Mouse (Mus musculus) MEL (cell line): ENCODE results near the gene Nrip3. TPM values are rescaled to one million over a fixed set of nuclear protein-coding genes. Genes with fewer than 3 reads are reported as not detected.

Experiments used
- DNase-seq: peaks from one replicate; pipeline ENCODE4 v3.0.0; 2011; ENCODE audit warnings: low read depth, low spot score
- H3K27ac ChIP-seq: 2 replicates; pipeline ENCODE4 v1.5.1; 2012; ENCODE audit warnings: low read depth, mild to moderate bottlenecking, control low read depth, low read length, moderate library complexity; ENCODE audit not compliant: control insufficient read depth
- H3K27me3 ChIP-seq, 2 experiments: fragments of 150-350 bp in 1 of 2; sonication (generic) in 1 of 2; 2 replicates each; pipeline ENCODE4 v1.6.1; 2012; ENCODE audit warnings: low read length in 2 of 2, mild to moderate bottlenecking in 2 of 2, improper control_type of control experiment in 1 of 2, moderate library complexity in 1 of 2; ENCODE audit not compliant: insufficient read depth in 2 of 2, control insufficient read depth in 1 of 2
- H3K36me3 ChIP-seq, 2 experiments: 2 replicates each; pipeline ENCODE4 v1.6.1; 2012 to 2014; ENCODE audit warnings: low read length in 2 of 2, improper control_type of control experiment in 1 of 2, inconsistent platforms in 1 of 2, mild to moderate bottlenecking in 1 of 2; ENCODE audit not compliant: insufficient read depth in 2 of 2, control insufficient read depth in 1 of 2
- H3K4me1 ChIP-seq, 2 experiments: fragments of 150-350 bp in 1 of 2; sonication (generic) in 1 of 2; 2 replicates each; pipeline ENCODE4 v1.6.1; 2012; ENCODE audit warnings: low read length in 2 of 2, improper control_type of control experiment in 1 of 2, mild to moderate bottlenecking in 1 of 2; ENCODE audit not compliant: insufficient read depth in 2 of 2, control insufficient read depth in 1 of 2
- H3K4me3 ChIP-seq, 2 experiments: fragments of 150-350 bp in 1 of 2; sonication (generic) in 1 of 2; 2 replicates each; pipeline ENCODE4 v1.5.1; 2012; ENCODE audit warnings: low read depth in 2 of 2, low read length in 2 of 2, mild to moderate bottlenecking in 2 of 2, moderate library complexity in 2 of 2, control low read depth in 1 of 2, improper control_type of control experiment in 1 of 2; ENCODE audit not compliant: control insufficient read depth in 1 of 2, insufficient read depth in 1 of 2
- H3K79me2 ChIP-seq: 2 replicates; pipeline ENCODE4 v1.6.1; 2012; ENCODE audit warnings: mild to moderate bottlenecking, low read length, moderate library complexity; ENCODE audit not compliant: control insufficient read depth, poor library complexity, insufficient read depth
- H3K9ac ChIP-seq: 2 replicates; pipeline ENCODE4 v1.6.1; 2012; ENCODE audit warnings: low read depth, mild to moderate bottlenecking, control low read depth, low read length, moderate library complexity; ENCODE audit not compliant: control insufficient read depth, poor library complexity, severe bottlenecking
- H3K9me3 ChIP-seq: fragments of 150-350 bp; sonication (generic); replicated peaks from 2 replicates; pipeline ENCODE4 v1.6.1; 2012; ENCODE audit warnings: mild to moderate bottlenecking, low read length, improper control_type of control experiment, moderate library complexity; ENCODE audit not compliant: insufficient read depth
- CTCF ChIP-seq, 3 experiments: IDR thresholded peaks in 2 of 3; conservative IDR thresholded peaks in 1 of 3; 2 replicates each; pipeline ENCODE4 v1.5.1; 2011 to 2012; ENCODE audit warnings: low read length in 3 of 3, low read depth in 2 of 3, mild to moderate bottlenecking in 2 of 3, improper control_type of control experiment in 1 of 3, inconsistent platforms in 1 of 3, mixed read lengths in 1 of 3, moderate library complexity in 1 of 3; ENCODE audit not compliant: control insufficient read depth in 1 of 3, insufficient read depth in 1 of 3, poor library complexity in 1 of 3, severe bottlenecking in 1 of 3
- GATA1 ChIP-seq: IDR thresholded peaks from 2 replicates; pipeline ENCODE4 v1.6.1; 2011; ENCODE audit warnings: low read depth, low read length, improper control_type of control experiment
- MAZ ChIP-seq: IDR thresholded peaks from 2 replicates; pipeline ENCODE4 v1.6.1; 2012; ENCODE audit warnings: low read depth, mild to moderate bottlenecking, inconsistent platforms, low read length, improper control_type of control experiment
- MEF2A ChIP-seq: IDR thresholded peaks from 2 replicates; pipeline ENCODE4 v1.6.1; 2014; ENCODE audit warnings: low read depth, mild to moderate bottlenecking, inconsistent platforms, low read length, improper control_type of control experiment; ENCODE audit not compliant: poor library complexity, insufficient replicate concordance, severe bottlenecking; ENCODE audit errors: extremely low read depth
- MYB ChIP-seq: IDR thresholded peaks from 2 replicates; pipeline ENCODE4 v1.6.1; 2011; ENCODE audit warnings: mild to moderate bottlenecking, low read depth, low read length, improper control_type of control experiment
- NRF1 ChIP-seq: IDR thresholded peaks from 2 replicates; pipeline ENCODE4 v1.6.1; 2014; ENCODE audit warnings: low read depth, mild to moderate bottlenecking, inconsistent platforms, low read length, improper control_type of control experiment, moderate library complexity; ENCODE audit not compliant: poor library complexity, insufficient read depth, severe bottlenecking
- RAD21 ChIP-seq: IDR thresholded peaks from 2 replicates; pipeline ENCODE4 v1.6.1; 2011; ENCODE audit warnings: mild to moderate bottlenecking, low read depth, low read length, improper control_type of control experiment
- RCOR1 ChIP-seq: IDR thresholded peaks from 2 replicates; pipeline ENCODE4 v1.6.1; 2012; ENCODE audit warnings: low read depth, mild to moderate bottlenecking, inconsistent platforms, low read length, improper control_type of control experiment
- SMC3 ChIP-seq: IDR thresholded peaks from 2 replicates; pipeline ENCODE4 v1.6.1; 2011; ENCODE audit warnings: low read depth, low read length, improper control_type of control experiment
- TCF12 ChIP-seq: IDR thresholded peaks from 2 replicates; pipeline ENCODE4 v1.6.1; 2014; ENCODE audit warnings: low read depth, mild to moderate bottlenecking, inconsistent platforms, low read length, improper control_type of control experiment, moderate library complexity
- USF2 ChIP-seq, 2 experiments: IDR thresholded peaks; 2 replicates each; pipeline ENCODE4 v1.6.1; 2011 to 2012; ENCODE audit warnings: improper control_type of control experiment in 2 of 2, low read length in 2 of 2, borderline replicate concordance in 1 of 2, inconsistent platforms in 1 of 2, low read depth in 1 of 2, mild to moderate bottlenecking in 1 of 2; ENCODE audit not compliant: insufficient read depth in 1 of 2
- ZC3H11A ChIP-seq: IDR thresholded peaks from 2 replicates; pipeline ENCODE4 v1.6.1; 2012; ENCODE audit warnings: low read depth, mild to moderate bottlenecking, inconsistent platforms, low read length, improper control_type of control experiment
- polyA plus RNA-seq, 2 experiments: library from polyadenylated mRNA; stranded (reverse) in 1 of 2; unstranded in 1 of 2; fragments of >175 nt in 1 of 2; fragments of >200 nt in 1 of 2; gene quantifications; 2 replicates each; pipeline versions ENCODE4 v1.2.1 to v1.2.4; 2012; ENCODE audit warnings: low replicate concordance in 2 of 2, low read depth in 1 of 2; ENCODE audit not compliant: insufficient read length in 2 of 2, insufficient read depth in 1 of 2, missing spikeins in 1 of 2
- total RNA-seq: library from RNA; depleted of rRNA; stranded (reverse); fragments of 300-350 nt; gene quantifications from 2 replicates; pipeline ENCODE4 v1.2.3, GENCODE M21; 2012

The Nrip3 gene
- total and polyA plus RNA-seq, 3 experiments: not detected

GRCm38 (mm10) chr7:109813330-109814140 lies 31.7 kb upstream of the Nrip3 start:
- no peak for TF ChIP-seq MEF2A
- no peak for TF ChIP-seq RCOR1
- TF ChIP-seq NRF1: no peak
- TF ChIP-seq MYB: no peak
- no peak for TF ChIP-seq TCF12
- no peak overlapping the region for H3K4me3 ChIP-seq
- no peaks in the 10 kb centered on the region for H3K79me2 ChIP-seq
- no peak overlapping the region for H3K27ac ChIP-seq
- H3K36me3 ChIP-seq: peaks cover 0 to 14% of the 10 kb centered on the region in 2 experiments; a peak in 2 of 4 replicates
- no peak for DNase-seq
- H3K27me3 ChIP-seq: no peaks in the 10 kb centered on the region; a peak in 1 of 4 replicates
- no peak overlapping the region for H3K9ac ChIP-seq
- H3K9me3 ChIP-seq: no peaks in the 10 kb centered on the region
- H3K4me1 ChIP-seq: peaks cover 15 to 16% of the 10 kb centered on the region in 2 experiments

DNA sequence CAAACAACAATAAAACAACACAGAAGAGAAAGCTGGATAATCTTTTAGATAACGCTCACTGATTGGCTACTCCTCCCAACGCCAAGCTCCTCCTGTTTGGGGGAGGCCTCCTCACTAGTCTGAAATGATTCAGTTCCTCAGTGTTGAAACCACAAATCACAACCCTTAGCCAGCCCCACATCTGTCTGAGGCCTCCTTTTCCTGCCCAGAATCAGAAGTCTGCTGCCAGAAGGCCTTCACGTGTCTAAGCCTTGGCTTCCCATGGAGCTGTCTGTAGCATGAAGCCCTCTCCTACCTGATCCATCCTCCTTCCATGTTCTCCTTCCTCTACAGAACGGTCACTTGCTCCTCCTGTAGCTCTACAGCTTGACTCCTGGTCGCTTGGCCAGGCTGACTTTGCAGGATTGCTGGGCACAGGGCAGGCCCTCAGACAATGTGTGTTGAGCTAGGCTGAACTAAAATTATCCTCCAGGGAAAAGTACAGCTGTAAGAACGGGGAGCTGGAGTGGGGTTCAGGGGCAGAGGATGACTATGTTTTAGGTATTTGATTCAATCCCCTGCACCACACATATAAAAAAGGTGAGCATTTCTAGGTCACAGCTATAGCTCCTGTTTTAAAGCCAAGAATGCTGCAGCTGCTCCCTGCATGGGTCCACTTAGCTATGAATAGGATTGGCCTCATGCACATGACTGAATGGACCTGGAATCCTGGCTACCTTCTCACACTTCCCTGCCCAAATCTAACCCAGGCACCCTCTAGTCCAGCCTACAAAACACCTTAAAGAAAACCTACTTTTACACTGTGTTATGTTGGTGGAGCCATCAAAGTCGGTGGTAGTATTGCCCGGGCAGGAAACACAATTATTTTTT lies 26.0 kb upstream of the Nrip3 start:
- no peaks in the 10 kb centered on the region; a peak in 1 of 4 replicates for H3K27me3 ChIP-seq

GRCm38 (mm10) chr7:109804843-109805242 lies 23.0 kb upstream of the Nrip3 start:
- no peaks in the 10 kb centered on the region for H3K36me3 ChIP-seq
- H3K4me1 ChIP-seq: 0 out of 4 replicates have a peak, but pooled peaks cover 0 to 2% of the 10 kb centered on the region in 2 experiments
- no peak overlapping the region for H3K9ac ChIP-seq
- peak; percentile 20; the same call in 1 of the 2 replicates for TF ChIP-seq GATA1
- TF ChIP-seq USF2 (IDR thresholded peaks at IDR 0.05; ENCODE audit: borderline replicate concordance in 1 of 2, insufficient read depth in 1 of 2, low read depth in 1 of 2, low read length in 2 of 2): no peak
- peak; percentile 30; the same call in 1 of the 2 replicates for TF ChIP-seq ZC3H11A
- peak; percentile 57 to 77 (median 69) for TF ChIP-seq CTCF (IDR thresholded peaks at IDR 0.05 in 2 of 3, conservative IDR thresholded peaks at IDR 0.05 in 1 of 3; ENCODE audit: control insufficient read depth in 1 of 3, insufficient read depth in 1 of 3, low read depth in 2 of 3, low read length in 3 of 3, poor library complexity in 1 of 3, severe bottlenecking in 1 of 3)
- TF ChIP-seq SMC3: peak; percentile 58
- TF ChIP-seq MAZ: no peak
- TF ChIP-seq RCOR1: no peak
- TF ChIP-seq RAD21: peak; percentile 56
- H3K79me2 ChIP-seq: no peaks in the 10 kb centered on the region
- H3K27ac ChIP-seq: no peak overlapping the region
- H3K4me3 ChIP-seq: no peak overlapping the region
- DNase-seq: peak; percentile 65
- H3K9me3 ChIP-seq: no peaks in the 10 kb centered on the region
- no peaks in the 10 kb centered on the region for H3K27me3 ChIP-seq

More for the DNA sequence above, 26.0 kb upstream of the Nrip3 start:
- no peak overlapping the region for H3K4me3 ChIP-seq
- H3K9me3 ChIP-seq: no peaks in the 10 kb centered on the region
- H3K9ac ChIP-seq: no peak overlapping the region
- TF ChIP-seq NRF1 (no peak), RCOR1 (peak; percentile 45; the same call in 1 of the 2 replicates)
- no peaks in the 10 kb centered on the region for H3K4me1 ChIP-seq
- H3K27ac ChIP-seq: no peak overlapping the region
- no peaks in the 10 kb centered on the region for H3K79me2 ChIP-seq
- no peaks in the 10 kb centered on the region for H3K36me3 ChIP-seq
- DNase-seq: no peak
